Mouse (Mus musculus): ENCODE results near the gene Khdc4. TPM values are rescaled to one million over a fixed set of nuclear protein-coding genes. Genes with fewer than 3 reads are reported as not detected.

Gene Khdc4
- polyA plus RNA-seq, 1 experiment from 2014 or later: 61.3 TPM

Other genes with a start within 250 kb of the Khdc4 start
- 2.1 and 5.3 TPM in 2 replicates for gene Sema4a, start 224.6 kb upstream of the Khdc4 start, polyA plus RNA-seq (2015; fragmentation: Nextera tagmentation; extraction: Ambion mirVana)
- 110 and 131 TPM in 2 replicates for gene Lmna, start 175.8 kb upstream of the Khdc4 start, polyA plus RNA-seq (2015; fragmentation: Nextera tagmentation; extraction: Ambion mirVana)
- gene Mex3a, start 153.4 kb upstream of the Khdc4 start, polyA plus RNA-seq (2015; fragmentation: Nextera tagmentation; extraction: Ambion mirVana): 6.5 and 8.0 TPM in 2 replicates
- 0.92 and 4.0 TPM in 2 replicates for gene Rab25, start 137.5 kb upstream of the Khdc4 start, polyA plus RNA-seq (2015; fragmentation: Nextera tagmentation; extraction: Ambion mirVana)
- gene Lamtor2, start 132.7 kb upstream of the Khdc4 start, polyA plus RNA-seq (2015; fragmentation: Nextera tagmentation; extraction: Ambion mirVana): 119 and 144 TPM in 2 replicates
- 30.0 and 34.9 TPM in 2 replicates for gene Ubqln4, start 132.0 kb upstream of the Khdc4 start, polyA plus RNA-seq (2015; fragmentation: Nextera tagmentation; extraction: Ambion mirVana)
- gene Ssr2, start 109.9 kb upstream of the Khdc4 start, polyA plus RNA-seq (2015; fragmentation: Nextera tagmentation; extraction: Ambion mirVana): 164 and 178 TPM in 2 replicates
- 72.8 and 82.5 TPM in 2 replicates for gene Arhgef2, start 79.8 kb upstream of the Khdc4 start, polyA plus RNA-seq (2015; fragmentation: Nextera tagmentation; extraction: Ambion mirVana)
- not detected in 2 replicates for gene Rxfp4, start 32.7 kb upstream of the Khdc4 start, polyA plus RNA-seq (2015; fragmentation: Nextera tagmentation; extraction: Ambion mirVana)
- 49.9 and 55.5 TPM in 2 replicates for gene Rit1, start 31.0 kb downstream of the Khdc4 start, polyA plus RNA-seq (2015; fragmentation: Nextera tagmentation; extraction: Ambion mirVana)
- 10.8 and 14.4 TPM in 2 replicates for gene Syt11, start 89.4 kb downstream of the Khdc4 start, polyA plus RNA-seq (2015; fragmentation: Nextera tagmentation; extraction: Ambion mirVana)
- 6.0 and 7.4 TPM in 2 replicates for gene Gon4l, start 149.4 kb downstream of the Khdc4 start, polyA plus RNA-seq (2015; fragmentation: Nextera tagmentation; extraction: Ambion mirVana)
- 37.3 and 44.6 TPM in 2 replicates for gene Msto1, start 228.2 kb downstream of the Khdc4 start, polyA plus RNA-seq (2015; fragmentation: Nextera tagmentation; extraction: Ambion mirVana)